Mouse (Mus musculus) megakaryocyte, embryonic 14.5 days (primary cell): ENCODE measurements around the gene Smarcc1. TPM values are rescaled to one million over a fixed set of nuclear protein-coding genes. Genes with fewer than 3 reads are reported as not detected.
"Not testable (repeated sequence)": the region's sequence is repeated elsewhere in the genome, so short reads cannot be mapped to it uniquely, and the experiment has no call there.

ENCODE experiments used
- H3K27me3 ChIP-seq: replicated peaks from 2 replicates; pipeline ENCODE3; 2012; ENCODE audit warnings: inconsistent platforms
- H3K36me3 ChIP-seq: replicated peaks from 2 replicates; pipeline ENCODE3; 2012; ENCODE audit warnings: low read length, inconsistent platforms, mixed read lengths
- H3K4me1 ChIP-seq: 2 replicates; pipeline ENCODE4 v1.6.1; 2012; ENCODE audit warnings: inconsistent platforms
- H3K4me3 ChIP-seq: replicated peaks from 2 replicates; pipeline ENCODE3; 2012; ENCODE audit warnings: moderate library complexity, mild to moderate bottlenecking, inconsistent platforms
- H3K9me3 ChIP-seq: 2 replicates; pipeline ENCODE4 v1.6.1; 2012; ENCODE audit warnings: inconsistent platforms
- FLI1 ChIP-seq: IDR thresholded peaks from 2 replicates; pipeline ENCODE4 v1.6.1; 2012; ENCODE audit warnings: low read length, inconsistent platforms, mixed read lengths
- GATA1 ChIP-seq: IDR thresholded peaks from 3 replicates; pipeline ENCODE4 v1.6.1; 2012; ENCODE audit warnings: mixed read lengths, low read length, inconsistent platforms, borderline replicate concordance
- polyA plus RNA-seq: library from polyadenylated mRNA; stranded (reverse); fragments of >175 nt; gene quantifications from 2 replicates; pipeline ENCODE4 v1.2.3, GENCODE M21; 2012; ENCODE audit warnings: low replicate concordance; ENCODE audit not compliant: insufficient read depth

Smarcc1 gene
- 25.1 and 89.2 TPM in 2 replicates for polyA plus RNA-seq

- Histone ChIP-seq H3K4me1 (peaks cover 27% of the 10 kb centered on the region), H3K4me3 (peak within 1 kb of the TSS; percentile 100), H3K9me3 (no peaks in the 10 kb centered on the region), H3K36me3 (peaks cover 38% of the 10 kb centered on the region), H3K27me3 (no peaks in the 10 kb centered on the region)
- TF ChIP-seq FLI1 (0 out of 2 replicates have a peak, but pooled peaks have one; percentile 14), GATA1 (no peak)
Measured at GRCm38 (mm10) chr9:110116977-110117778, at the start of gene Smarcc1. Smarcc1 (plus strand) TSS chr9:110117708.

- Histone ChIP-seq H3K36me3 (peaks cover 6% of the 10 kb centered on the region), H3K27me3 (no peaks in the 10 kb centered on the region), H3K4me1 (peaks cover 41% of the 10 kb centered on the region), H3K9me3 (no peaks in the 10 kb centered on the region), H3K4me3 (no peak overlapping the region)
- TF ChIP-seq GATA1 (no peak), FLI1 (no peak)
Measured at GRCm38 (mm10) chr9:110068745-110069144, 48.8 kb upstream of the Smarcc1 start.

GRCm38 (mm10) chr9:110070358-110070757 is 47.1 kb upstream of the Smarcc1 start:
- Histone ChIP-seq H3K4me3 (no peak overlapping the region), H3K36me3 (peaks cover 6% of the 10 kb centered on the region), H3K4me1 (peaks cover 35% of the 10 kb centered on the region), H3K27me3 (peaks cover 2% of the 10 kb centered on the region), H3K9me3 (no peaks in the 10 kb centered on the region)
- no peak for TF ChIP-seq GATA1
- no peak for TF ChIP-seq FLI1

- TF ChIP-seq GATA1 = no peak
- TF ChIP-seq FLI1 = no peak
- peaks cover 6% of the 10 kb centered on the region for H3K36me3 ChIP-seq
- no peaks in the 10 kb centered on the region for H3K9me3 ChIP-seq
- H3K27me3 ChIP-seq = peaks cover 2% of the 10 kb centered on the region
- no peak overlapping the region for H3K4me3 ChIP-seq
- peaks cover 35% of the 10 kb centered on the region for H3K4me1 ChIP-seq
Measured at GRCm38 (mm10) chr9:110071011-110071410, 46.5 kb upstream of the Smarcc1 start.

GRCm38 (mm10) chr9:110071843-110072242 is 45.7 kb upstream of the Smarcc1 start:
- Histone ChIP-seq H3K27me3 (peaks cover 2% of the 10 kb centered on the region), H3K9me3 (no peaks in the 10 kb centered on the region), H3K4me3 (no peak overlapping the region), H3K36me3 (peaks cover 6% of the 10 kb centered on the region), H3K4me1 (peaks cover 35% of the 10 kb centered on the region)
- no peak for TF ChIP-seq FLI1
- TF ChIP-seq GATA1 = no peak; the same call in 2 of the 3 replicates

GRCm38 (mm10) chr9:110076468-110076867 is 41.0 kb upstream of the Smarcc1 start:
- H3K4me1 ChIP-seq = peaks cover 46% of the 10 kb centered on the region
- H3K4me3 ChIP-seq, H3K9me3 ChIP-seq: not testable (repeated sequence)
- peaks cover 10% of the 10 kb centered on the region for H3K36me3 ChIP-seq
- peaks cover 13% of the 10 kb centered on the region for H3K27me3 ChIP-seq

- Histone ChIP-seq H3K9me3 (no peaks in the 10 kb centered on the region), H3K36me3 (peaks cover 50% of the 10 kb centered on the region), H3K27me3 (peaks cover 11% of the 10 kb centered on the region), H3K4me3 (peak overlapping the region; percentile 83), H3K4me1 (peaks cover 38% of the 10 kb centered on the region)
- TF ChIP-seq FLI1 (no peak), GATA1 (no peak)
Measured at GRCm38 (mm10) chr9:110081066-110081465, 36.4 kb upstream of the Smarcc1 start.

- H3K36me3 ChIP-seq = peaks cover 83% of the 10 kb centered on the region
Measured at GRCm38 (mm10) chr9:110084201-110084964, 33.1 kb upstream of the Smarcc1 start.

GRCm38 (mm10) chr9:110085693-110086092 is 31.8 kb upstream of the Smarcc1 start:
- H3K36me3 ChIP-seq = peaks cover 86% of the 10 kb centered on the region
- TF ChIP-seq GATA1 = no peak
- TF ChIP-seq FLI1 = no peak

More at GRCm38 (mm10) chr9:110084201-110084964, 33.1 kb upstream of the Smarcc1 start:
- Histone ChIP-seq H3K9me3 (no peaks in the 10 kb centered on the region), H3K4me3 (peak overlapping the region; percentile 8), H3K27me3 (peaks cover 3% of the 10 kb centered on the region), H3K4me1 (peaks cover 34% of the 10 kb centered on the region)
- no peak for TF ChIP-seq GATA1
- TF ChIP-seq FLI1 = no peak

GRCm38 (mm10) chr9:110093303-110093702 is 24.2 kb upstream of the Smarcc1 start:
- Histone ChIP-seq H3K4me3 (no peak overlapping the region), H3K9me3 (no peaks in the 10 kb centered on the region), H3K36me3 (peaks cover 92% of the 10 kb centered on the region), H3K4me1 (no peaks in the 10 kb centered on the region), H3K27me3 (no peaks in the 10 kb centered on the region)
- TF ChIP-seq FLI1 (no peak), GATA1 (no peak)

More at GRCm38 (mm10) chr9:110085693-110086092, 31.8 kb upstream of the Smarcc1 start:
- H3K4me1 ChIP-seq = peaks cover 22% of the 10 kb centered on the region
- H3K9me3 ChIP-seq = no peaks in the 10 kb centered on the region
- H3K4me3 ChIP-seq = no peak overlapping the region
- no peaks in the 10 kb centered on the region for H3K27me3 ChIP-seq
